ENCODE assay signal across 8 mouse cellular contexts in genomic region chr1:189342416-189343104, GRCm38 (mm10). TPM values are rescaled to one million over a fixed set of nuclear protein-coding genes. Genes with fewer than 3 reads are reported as not detected.
DNase-seq lines count a peak whose midpoint lies in the region; ATAC-seq lines count a peak whose summit lies in the region.

No protein-coding gene starts in this region.

- H3K27me3 ChIP-seq in kidney, embryonic 14.5 days (ENCODE audit: control insufficient read depth, insufficient read depth, low read length) = peaks cover 4% of the 10 kb centered on the region
- H3K27me3 ChIP-seq in heart, embryonic 16.5 days (ENCODE audit: control insufficient read depth, insufficient read depth, low read length) = peaks cover 28% of the 10 kb centered on the region
- peaks cover 53% of the 10 kb centered on the region for H3K27me3 ChIP-seq in limb, embryonic 12.5 days
- H3K27me3 ChIP-seq in neural tube, embryonic 14.5 days (ENCODE audit: control insufficient read depth, insufficient read depth, low read length) = no peaks in the 10 kb centered on the region

- H3K4me3 ChIP-seq in kidney, embryonic 14.5 days (ENCODE audit: low read length) = peak overlapping the region; percentile 45
- peak overlapping the region; percentile 70 for H3K4me3 ChIP-seq in heart, embryonic 16.5 days (ENCODE audit: low read length)
- H3K4me3 ChIP-seq in limb, embryonic 12.5 days (replicated peaks) = peak overlapping the region; percentile 63
- peak overlapping the region; percentile 64 for H3K4me3 ChIP-seq in neural tube, embryonic 14.5 days (ENCODE audit: low read depth, low read length)

- 0 out of 2 replicates have a peak, but pooled peaks have one; percentile 47 for ATAC-seq in kidney, embryonic 14.5 days (ENCODE audit: low FRiP score, low TSS enrichment)
- no peak for ATAC-seq in heart, embryonic 16.5 days (replicated peaks; ENCODE audit: extremely low read depth, insufficient read depth, low FRiP score)
- no peak for ATAC-seq in limb, embryonic 12.5 days (ENCODE audit: insufficient number of reproducible peaks, insufficient read depth, low FRiP score, low TSS enrichment, low read depth)
- ATAC-seq in neural tube, embryonic 14.5 days (ENCODE audit: low read depth) = peak; percentile 36; the same call in 1 of the 2 replicates

- peak overlapping the region; percentile 42 for H3K9ac ChIP-seq in kidney, embryonic 14.5 days (ENCODE audit: low read depth, low read length)
- peak overlapping the region; percentile 29 for H3K9ac ChIP-seq in heart, embryonic 16.5 days (ENCODE audit: low read length)
- peak overlapping the region; percentile 44; the same call in 1 of the 2 replicates for H3K9ac ChIP-seq in limb, embryonic 12.5 days (replicated peaks)
- H3K9ac ChIP-seq in neural tube, embryonic 14.5 days (replicated peaks; ENCODE audit: low read depth, low read length) = peak overlapping the region; percentile 88

- no peaks in the 10 kb centered on the region for H3K9me3 ChIP-seq in kidney, embryonic 14.5 days (ENCODE audit: control insufficient read depth, low read length)
- no peaks in the 10 kb centered on the region for H3K9me3 ChIP-seq in heart, embryonic 16.5 days (replicated peaks; ENCODE audit: control insufficient read depth, low read length)
- H3K9me3 ChIP-seq in limb, embryonic 12.5 days = no peaks in the 10 kb centered on the region
- H3K9me3 ChIP-seq in neural tube, embryonic 14.5 days (ENCODE audit: control insufficient read depth, low read length) = no peaks in the 10 kb centered on the region

- no peak for DNase-seq in kidney, adult 8-10 months
- DNase-seq in embryo, embryonic 11 days = peak; percentile 43
- no peak for DNase-seq in thymus, postnatal 14 days
- no peak for DNase-seq in adrenal gland, postnatal 4 days (ENCODE audit: low spot score in 2 of 2)

- no peaks in the 10 kb centered on the region for H3K4me1 ChIP-seq in kidney, embryonic 14.5 days (ENCODE audit: control insufficient read depth, insufficient read depth, low read length)
- H3K4me1 ChIP-seq in heart, embryonic 16.5 days (ENCODE audit: control insufficient read depth, insufficient read depth, low read length) = peaks cover 5% of the 10 kb centered on the region
- peaks cover 19% of the 10 kb centered on the region for H3K4me1 ChIP-seq in limb, embryonic 12.5 days (replicated peaks)
- H3K4me1 ChIP-seq in neural tube, embryonic 14.5 days (ENCODE audit: control insufficient read depth, insufficient read depth, low read length) = peaks cover 9% of the 10 kb centered on the region; the same call in 1 of the 2 replicates

- H3K4me2 ChIP-seq in kidney, embryonic 14.5 days (replicated peaks; ENCODE audit: low read depth, low read length) = peak overlapping the region; percentile 83
- H3K4me2 ChIP-seq in heart, embryonic 16.5 days (ENCODE audit: low read depth, low read length) = peak overlapping the region; percentile 100
- H3K4me2 ChIP-seq in limb, embryonic 12.5 days = peak overlapping the region; percentile 98
- H3K4me2 ChIP-seq in neural tube, embryonic 14.5 days (ENCODE audit: low read depth, low read length) = peak overlapping the region; percentile 90

- 7% methylated on average over 30 of the region's 30 CpGs for WGBS in kidney, embryonic 14.5 days
- under 1% methylated on average over 30 of the region's 30 CpGs for WGBS in heart, embryonic 16.5 days
- 4% methylated on average over 30 of the region's 30 CpGs for WGBS in limb, embryonic 12.5 days
- WGBS in neural tube, embryonic 14.5 days = 6% methylated on average over 30 of the region's 30 CpGs

- no peak overlapping the region for H3K27ac ChIP-seq in kidney, embryonic 14.5 days (ENCODE audit: low read depth, low read length)
- no peak overlapping the region for H3K27ac ChIP-seq in heart, embryonic 16.5 days (ENCODE audit: low read length)
- no peak overlapping the region for H3K27ac ChIP-seq in limb, embryonic 12.5 days
- no peak overlapping the region for H3K27ac ChIP-seq in neural tube, embryonic 14.5 days (ENCODE audit: low read depth, low read length)

- no peaks in the 10 kb centered on the region for H3K36me3 ChIP-seq in kidney, embryonic 14.5 days (ENCODE audit: control insufficient read depth, insufficient read depth, low read length)
- H3K36me3 ChIP-seq in heart, embryonic 16.5 days (ENCODE audit: control insufficient read depth, insufficient read depth) = no peaks in the 10 kb centered on the region
- no peaks in the 10 kb centered on the region for H3K36me3 ChIP-seq in limb, embryonic 12.5 days
- no peaks in the 10 kb centered on the region for H3K36me3 ChIP-seq in neural tube, embryonic 14.5 days (ENCODE audit: control insufficient read depth, insufficient read depth, low read length)

RNA-seq across cellular contexts. Expression of gene Kcnk2, which starts 59.5 kb away (rescaled TPM):
- 1.1 and 2.2 TPM in 2 replicates for polyA plus RNA-seq in kidney, embryonic 14.5 days (2014; fragmentation: Nextera tagmentation; extraction: Ambion mirVana)
- 0.92 and 1.4 TPM in 2 replicates for polyA plus RNA-seq in heart, embryonic 16.5 days (2015; fragmentation: Nextera tagmentation; extraction: Ambion mirVana)
- polyA plus RNA-seq in limb, embryonic 12.5 days (2016; fragmentation: Nextera tagmentation; extraction: Ambion mirVana) = 3.9 and 4.7 TPM in 2 replicates
- 18.7 and 23.9 TPM in 2 replicates for polyA plus RNA-seq in neural tube, embryonic 14.5 days (2014; fragmentation: Nextera tagmentation; extraction: Ambion mirVana)
- 10 to 100 TPM; 22.9 to 29.2 TPM for total RNA-seq in adrenal gland, postnatal 4 days (2021)

Comparison
In these comparisons a context has a peak if more than half of its experiments do, and no peak if none do; other contexts are left out.
1. ATAC-seq: peak in kidney, embryonic 14.5 days (single experiment) and neural tube, embryonic 14.5 days (single experiment); none in heart, embryonic 16.5 days (single experiment) and limb, embryonic 12.5 days (single experiment).
2. H3K9ac ChIP-seq: peak in every context shown above with its lines; median percentile 88 in neural tube, embryonic 14.5 days; 44 in limb, embryonic 12.5 days; 42 in kidney, embryonic 14.5 days; 29 in heart, embryonic 16.5 days.
3. Peak in every context shown above with its lines, with median percentiles within 50 percentile points of each other: H3K4me2 ChIP-seq and H3K4me3 ChIP-seq.